Mouse (Mus musculus): ENCODE measurements around the gene Olfr49. TPM values are rescaled to one million over a fixed set of nuclear protein-coding genes. Genes with fewer than 3 reads are reported as not detected.

Olfr49 gene
- polyA plus RNA-seq (2012; rRNA removed), result not detected in 2 replicates

GRCm38 (mm10) chr14:54284839-54285238 lies at the start of gene Olfr49:
Gene Olfr49, minus strand, starts transcription at chr14:54284939.

GRCm38 (mm10) chr14:54253741-54254291 lies 30.9 kb downstream of the Olfr49 start, which contains the start of the genes Dad1 and Abhd4:
Gene Dad1, minus strand, starts transcription at chr14:54254104.
Gene Abhd4, plus strand, starts transcription at chr14:54254188.

Other genes with a start within 250 kb of the Olfr49 start
- gene Dad1, start 30.8 kb downstream of the Olfr49 start, polyA plus RNA-seq (2012; rRNA removed), result 108 and 135 TPM in 2 replicates
- 4.7 and 5.6 TPM in 2 replicates for gene Abhd4, start 30.8 kb downstream of the Olfr49 start, polyA plus RNA-seq (2012; rRNA removed)
- 25.0 and 28.0 TPM in 2 replicates for gene Oxa1l, start 75.9 kb upstream of the Olfr49 start, polyA plus RNA-seq (2012; rRNA removed)
- gene Slc7a7, start 132.8 kb upstream of the Olfr49 start, polyA plus RNA-seq (2012; rRNA removed), result 6.7 and 7.2 TPM in 2 replicates
- gene Mrpl52, start 142.0 kb upstream of the Olfr49 start, polyA plus RNA-seq (2012; rRNA removed), result 155 and 165 TPM in 2 replicates
- 18.4 and 19.3 TPM in 2 replicates for gene Mmp14, start 146.7 kb upstream of the Olfr49 start, polyA plus RNA-seq (2012; rRNA removed)
- 10.2 and 12.6 TPM in 2 replicates for gene Lrp10, start 179.2 kb upstream of the Olfr49 start, polyA plus RNA-seq (2012; rRNA removed)
- gene Rem2, start 191.2 kb upstream of the Olfr49 start, polyA plus RNA-seq (2012; rRNA removed), result 0.06 and 0.08 TPM in 2 replicates
- 23.5 and 25.7 TPM in 2 replicates for gene Prmt5, start 232.6 kb upstream of the Olfr49 start, polyA plus RNA-seq (2012; rRNA removed)